Mouse (Mus musculus): ENCODE results near the gene Pate4. TPM values are rescaled to one million over a fixed set of nuclear protein-coding genes. Genes with fewer than 3 reads are reported as not detected.
"Not testable (repeated sequence)": the region's sequence is repeated elsewhere in the genome, so short reads cannot be mapped to it uniquely, and the experiment has no call there.

Pate4 gene
- total and polyA plus RNA-seq, 3 experiments: not detected

GRCm38 (mm10) chr9:35632981-35633380, 21.2 kb upstream of the Pate4 start:
- no peaks in the 10 kb centered on the region for H3K27me3 ChIP-seq (ENCODE audit: control insufficient read depth in 1 of 2, insufficient read depth in 2 of 2, low read length in 2 of 2)
- no peak for DNase-seq (ENCODE audit: low read depth, low spot score)
- no peaks in the 10 kb centered on the region for H3K36me3 ChIP-seq (ENCODE audit: control insufficient read depth in 1 of 2, insufficient read depth in 2 of 2, low read length in 2 of 2)
- no peaks in the 10 kb centered on the region for H3K4me1 ChIP-seq (ENCODE audit: control insufficient read depth in 1 of 2, insufficient read depth in 2 of 2, low read length in 2 of 2)
- no peak for TF ChIP-seq CHD2 (IDR thresholded peaks at IDR 0.05; ENCODE audit: low read length)
- no peak for TF ChIP-seq ELF1 (IDR thresholded peaks at IDR 0.05; ENCODE audit: low read depth, low read length)
- no peak for TF ChIP-seq POLR2A (IDR thresholded peaks at IDR 0.05; ENCODE audit: control insufficient read depth in 1 of 2, insufficient read depth in 1 of 2, low read depth in 1 of 2, low read length in 2 of 2, poor library complexity in 1 of 2)
- no peak for TF ChIP-seq HCFC1 (IDR thresholded peaks at IDR 0.05; ENCODE audit: low read depth, low read length)
- no peak for TF ChIP-seq SIN3A (IDR thresholded peaks at IDR 0.05; ENCODE audit: low read length)
- no peak for TF ChIP-seq ZNF384 (IDR thresholded peaks at IDR 0.05; ENCODE audit: low read depth, low read length)
- TF ChIP-seq BHLHE40 (IDR thresholded peaks at IDR 0.05; ENCODE audit: borderline replicate concordance, low read depth, low read length): no peak
- no peak for TF ChIP-seq ZKSCAN1 (IDR thresholded peaks at IDR 0.05; ENCODE audit: low read depth, low read length)
- no peak overlapping the region for H3K9ac ChIP-seq (ENCODE audit: control insufficient read depth, low read depth, low read length, poor library complexity, severe bottlenecking)
- H3K79me2 ChIP-seq (ENCODE audit: control insufficient read depth, insufficient read depth, low read length, poor library complexity): no peaks in the 10 kb centered on the region
- H3K4me3 ChIP-seq (ENCODE audit: control insufficient read depth in 1 of 2, insufficient read depth in 1 of 2, low read depth in 2 of 2, low read length in 2 of 2): no peak overlapping the region
- no peak overlapping the region for H3K27ac ChIP-seq (ENCODE audit: control insufficient read depth, low read depth, low read length)
- no peaks in the 10 kb centered on the region for H3K9me3 ChIP-seq (replicated peaks; ENCODE audit: insufficient read depth, low read length)

GRCm38 (mm10) chr9:35616784-35617183, 5.0 kb upstream of the Pate4 start:
- H3K9ac ChIP-seq (ENCODE audit: control insufficient read depth, low read depth, low read length, poor library complexity, severe bottlenecking); H3K36me3 ChIP-seq (ENCODE audit: control insufficient read depth in 1 of 2, insufficient read depth in 2 of 2, low read length in 2 of 2); DNase-seq (ENCODE audit: low read depth, low spot score); H3K79me2 ChIP-seq (ENCODE audit: control insufficient read depth, insufficient read depth, low read length, poor library complexity); H3K4me1 ChIP-seq (ENCODE audit: control insufficient read depth in 1 of 2, insufficient read depth in 2 of 2, low read length in 2 of 2); H3K27me3 ChIP-seq (ENCODE audit: control insufficient read depth in 1 of 2, insufficient read depth in 2 of 2, low read length in 2 of 2); H3K9me3 ChIP-seq (replicated peaks; ENCODE audit: insufficient read depth, low read length); H3K27ac ChIP-seq (ENCODE audit: control insufficient read depth, low read depth, low read length); H3K4me3 ChIP-seq (ENCODE audit: control insufficient read depth in 1 of 2, insufficient read depth in 1 of 2, low read depth in 2 of 2, low read length in 2 of 2): not testable (repeated sequence)

- TF ChIP-seq MAFK (IDR thresholded peaks at IDR 0.05; ENCODE audit: borderline replicate concordance, low read depth, low read length) (no peak), CTCF (IDR thresholded peaks at IDR 0.05 in 2 of 3, conservative IDR thresholded peaks at IDR 0.05 in 1 of 3; ENCODE audit: control insufficient read depth in 1 of 3, insufficient read depth in 1 of 3, low read depth in 2 of 3, low read length in 3 of 3, poor library complexity in 1 of 3, severe bottlenecking in 1 of 3) (peak in 1 of 3 experiments; percentile 41; a peak in 2 of 6 replicates), RAD21 (IDR thresholded peaks at IDR 0.05; ENCODE audit: low read depth, low read length) (peak; percentile 42), CHD2 (IDR thresholded peaks at IDR 0.05; ENCODE audit: low read length) (no peak), ETS1 (IDR thresholded peaks at IDR 0.05; ENCODE audit: low read depth, low read length) (no peak), TCF12 (IDR thresholded peaks at IDR 0.05; ENCODE audit: low read depth, low read length) (no peak), GABPA (IDR thresholded peaks at IDR 0.05; ENCODE audit: low read depth, low read length) (no peak), MXI1 (IDR thresholded peaks at IDR 0.05; ENCODE audit: low read depth, low read length) (no peak), JUND (IDR thresholded peaks at IDR 0.05; ENCODE audit: low read depth, low read length) (no peak), UBTF (IDR thresholded peaks at IDR 0.05; ENCODE audit: borderline replicate concordance, insufficient read depth, low read depth, low read length) (no peak), POLR2AphosphoS2 (IDR thresholded peaks at IDR 0.05; ENCODE audit: low read length) (no peak), KAT2A (conservative IDR thresholded peaks at IDR 0.05; ENCODE audit: low read depth, low read length) (no peak), NELFE (IDR thresholded peaks at IDR 0.05; ENCODE audit: low read depth, low read length) (no peak), USF2 (IDR thresholded peaks at IDR 0.05; ENCODE audit: borderline replicate concordance in 1 of 2, insufficient read depth in 1 of 2, low read depth in 1 of 2, low read length in 2 of 2) (no peak), POLR2AphosphoS5 (IDR thresholded peaks at IDR 0.05; ENCODE audit: borderline replicate concordance, low read depth, low read length) (no peak), SMC3 (IDR thresholded peaks at IDR 0.05; ENCODE audit: low read depth, low read length) (peak; percentile 38; the same call in 1 of the 2 replicates), MYB (IDR thresholded peaks at IDR 0.05; ENCODE audit: low read depth, low read length) (no peak), ELF1 (IDR thresholded peaks at IDR 0.05; ENCODE audit: low read depth, low read length) (no peak), ZNF384 (IDR thresholded peaks at IDR 0.05; ENCODE audit: low read depth, low read length) (no peak)
- no peak overlapping the region for H3K27ac ChIP-seq (ENCODE audit: control insufficient read depth, low read depth, low read length)
- H3K9ac ChIP-seq (ENCODE audit: control insufficient read depth, low read depth, low read length, poor library complexity, severe bottlenecking): no peak overlapping the region
- no peaks in the 10 kb centered on the region for H3K36me3 ChIP-seq (ENCODE audit: control insufficient read depth in 1 of 2, insufficient read depth in 2 of 2, low read length in 2 of 2)
- H3K79me2 ChIP-seq (ENCODE audit: control insufficient read depth, insufficient read depth, low read length, poor library complexity): no peaks in the 10 kb centered on the region
- peak; percentile 4 for DNase-seq (ENCODE audit: low read depth, low spot score)
- H3K27me3 ChIP-seq (ENCODE audit: control insufficient read depth in 1 of 2, insufficient read depth in 2 of 2, low read length in 2 of 2): peaks cover 0 to 1% of the 10 kb centered on the region in 2 experiments; a peak in 2 of 4 replicates
- no peak overlapping the region for H3K4me3 ChIP-seq (ENCODE audit: control insufficient read depth in 1 of 2, insufficient read depth in 1 of 2, low read depth in 2 of 2, low read length in 2 of 2)
- no peaks in the 10 kb centered on the region for H3K9me3 ChIP-seq (replicated peaks; ENCODE audit: insufficient read depth, low read length)
- no peaks in the 10 kb centered on the region for H3K4me1 ChIP-seq (ENCODE audit: control insufficient read depth in 1 of 2, insufficient read depth in 2 of 2, low read length in 2 of 2)
Measured at GRCm38 (mm10) chr9:35614005-35614404, 2.3 kb upstream of the Pate4 start.
